8 mouse cellular contexts compared by ENCODE assay signal in the genomic region with DNA sequence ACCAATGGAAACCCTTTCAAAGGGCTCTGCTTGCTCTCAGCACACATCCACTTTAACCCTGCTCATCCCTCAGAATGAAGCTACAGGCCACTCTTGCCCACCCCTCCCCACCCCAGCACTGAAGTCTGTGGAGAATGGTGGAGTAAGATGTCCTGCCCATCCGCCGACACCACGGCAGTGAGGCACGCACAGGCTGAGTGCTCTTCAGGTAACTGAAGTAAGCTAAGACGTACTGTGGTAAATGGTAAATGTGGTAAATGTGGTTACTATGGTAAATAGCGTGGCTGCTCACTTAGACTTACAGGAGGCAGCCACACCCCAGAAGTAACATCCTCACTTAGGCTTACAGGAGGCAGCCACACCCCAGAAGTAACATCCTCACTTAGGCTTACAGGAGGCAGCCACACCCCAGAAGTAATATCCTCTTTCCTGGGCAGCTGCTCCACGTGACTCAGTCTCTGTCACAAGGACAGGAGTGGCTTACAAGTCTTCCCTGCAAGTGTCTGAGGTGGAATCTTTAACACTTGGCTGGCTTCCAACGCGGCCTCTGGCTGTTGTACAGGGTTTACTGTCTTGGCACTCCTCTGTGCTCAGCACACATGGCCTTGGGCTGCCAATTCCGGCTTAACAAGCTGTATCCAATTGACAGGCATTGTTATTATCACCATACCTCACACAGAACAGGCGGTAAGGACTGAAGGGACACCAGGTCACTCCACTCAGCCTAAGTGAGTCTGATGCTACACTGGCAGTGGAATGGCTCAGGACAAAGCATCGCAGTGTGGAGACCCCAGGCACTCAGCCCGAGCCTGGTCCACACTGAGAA. TPM values are rescaled to one million over a fixed set of nuclear protein-coding genes. Genes with fewer than 3 reads are reported as not detected.
DNase-seq lines count a peak whose midpoint lies in the region; ATAC-seq and TF ChIP-seq lines count a peak whose summit lies in the region.

No protein-coding gene starts in this region.

- H3K27me3 ChIP-seq in forebrain, postnatal 0 days (ENCODE audit: insufficient read depth, low read length) = no peaks in the 10 kb centered on the region
- H3K27me3 ChIP-seq in hindbrain, embryonic 13.5 days = no peaks in the 10 kb centered on the region
- no peaks in the 10 kb centered on the region for H3K27me3 ChIP-seq in limb, embryonic 15.5 days
- H3K27me3 ChIP-seq in midbrain, embryonic 16.5 days (ENCODE audit: control insufficient read depth, insufficient read depth, low read depth, low read length) = no peaks in the 10 kb centered on the region

- H3K9me3 ChIP-seq in forebrain, postnatal 0 days (ENCODE audit: low read length) = no peaks in the 10 kb centered on the region
- H3K9me3 ChIP-seq in hindbrain, embryonic 13.5 days = no peaks in the 10 kb centered on the region
- H3K9me3 ChIP-seq in limb, embryonic 15.5 days = no peaks in the 10 kb centered on the region
- no peaks in the 10 kb centered on the region for H3K9me3 ChIP-seq in midbrain, embryonic 16.5 days (replicated peaks; ENCODE audit: control insufficient read depth, low read length, poor library complexity, severe bottlenecking)

- H3K4me2 ChIP-seq in forebrain, postnatal 0 days (ENCODE audit: low read depth) = no peak overlapping the region
- H3K4me2 ChIP-seq in hindbrain, embryonic 13.5 days = no peak overlapping the region
- H3K4me2 ChIP-seq in limb, embryonic 15.5 days = no peak overlapping the region
- no peak overlapping the region for H3K4me2 ChIP-seq in midbrain, embryonic 16.5 days (ENCODE audit: low read length)

- no peak for ATAC-seq in cerebellum, adult (ENCODE audit: insufficient number of reproducible peaks, low FRiP score, low TSS enrichment)
- peak; percentile 59 for ATAC-seq in forebrain, postnatal 0 days
- peak; percentile 62 for ATAC-seq in hindbrain, embryonic 13.5 days (ENCODE audit: low FRiP score)
- ATAC-seq in limb, embryonic 15.5 days (ENCODE audit: insufficient number of reproducible peaks, low FRiP score, low TSS enrichment, low read depth) = peak; percentile 81
- ATAC-seq in midbrain, embryonic 16.5 days = peak; percentile 72
- no peak for ATAC-seq in erythroid progenitor cell, adult 5-6 weeks (replicated peaks; ENCODE audit: low FRiP score, poor library complexity, severe bottlenecking)

- H3K27ac ChIP-seq in forebrain, postnatal 0 days (ENCODE audit: low read depth, low read length) = 0 out of 2 replicates have a peak overlapping the region, but pooled peaks have one; percentile 21
- peak overlapping the region; percentile 78 for H3K27ac ChIP-seq in hindbrain, embryonic 13.5 days
- H3K27ac ChIP-seq in limb, embryonic 15.5 days = 0 out of 2 replicates have a peak overlapping the region, but pooled peaks have one; percentile 2
- H3K27ac ChIP-seq in midbrain, embryonic 16.5 days (ENCODE audit: low read length) = peak overlapping the region; percentile 69

- H3K36me3 ChIP-seq in forebrain, postnatal 0 days (ENCODE audit: insufficient read depth) = no peaks in the 10 kb centered on the region
- peaks cover 13% of the 10 kb centered on the region for H3K36me3 ChIP-seq in hindbrain, embryonic 13.5 days
- H3K36me3 ChIP-seq in limb, embryonic 15.5 days = peaks cover 8% of the 10 kb centered on the region; the same call in 1 of the 2 replicates
- peaks cover 4% of the 10 kb centered on the region; the same call in 1 of the 2 replicates for H3K36me3 ChIP-seq in midbrain, embryonic 16.5 days (ENCODE audit: control insufficient read depth, insufficient read depth, low read length)

- DNase-seq in cerebellum, adult 11 months = peak; percentile 62
- peak; percentile 79 for DNase-seq in adrenal gland, adult 8-10 months
- peak; percentile 51 for DNase-seq in forebrain, postnatal 0 days

- H3K4me3 ChIP-seq in forebrain, postnatal 0 days (ENCODE audit: low read depth, low read length) = no peak overlapping the region
- H3K4me3 ChIP-seq in hindbrain, embryonic 13.5 days = no peak overlapping the region
- H3K4me3 ChIP-seq in limb, embryonic 15.5 days = no peak overlapping the region
- no peak overlapping the region for H3K4me3 ChIP-seq in midbrain, embryonic 16.5 days (ENCODE audit: low read depth, low read length)

- H3K4me1 ChIP-seq in forebrain, postnatal 0 days (ENCODE audit: insufficient read depth) = peaks cover 14% of the 10 kb centered on the region
- H3K4me1 ChIP-seq in hindbrain, embryonic 13.5 days (replicated peaks) = peaks cover 50% of the 10 kb centered on the region
- peaks cover 34% of the 10 kb centered on the region for H3K4me1 ChIP-seq in limb, embryonic 15.5 days
- peaks cover 18% of the 10 kb centered on the region for H3K4me1 ChIP-seq in midbrain, embryonic 16.5 days (ENCODE audit: control insufficient read depth, insufficient read depth, low read length)

- WGBS in forebrain, postnatal 0 days = 53% methylated on average over 13 of the region's 13 CpGs
- 67% methylated on average over 13 of the region's 13 CpGs for WGBS in hindbrain, embryonic 13.5 days
- WGBS in limb, embryonic 15.5 days = 50% methylated on average over 13 of the region's 13 CpGs
- 61% methylated on average over 13 of the region's 13 CpGs for WGBS in midbrain, embryonic 16.5 days

- no peak for TF ChIP-seq CTCF in forebrain, postnatal 0 days (IDR thresholded peaks at IDR 0.05; ENCODE audit: low read depth)

- H3K9ac ChIP-seq in forebrain, postnatal 0 days = no peak overlapping the region
- H3K9ac ChIP-seq in hindbrain, embryonic 13.5 days = peak overlapping the region; percentile 46; the same call in 1 of the 2 replicates
- no peak overlapping the region for H3K9ac ChIP-seq in limb, embryonic 15.5 days
- no peak overlapping the region for H3K9ac ChIP-seq in midbrain, embryonic 16.5 days (ENCODE audit: low read depth, low read length)

RNA-seq across cellular contexts. Expression of a gene that starts 35.3 kb away (rescaled TPM):
- total RNA-seq in adrenal gland, adult 8-10 months (2022) = 100 to 1,000 TPM in 2 of 4 experiments, 10 to 100 TPM in 2; 85.7 to 181 (median 114) TPM
- 57.4 and 60.7 TPM in 2 replicates for total RNA-seq in forebrain, postnatal 0 days (2014; rRNA removed)
- polyA plus RNA-seq in forebrain, postnatal 0 days (2015; fragmentation: Nextera tagmentation; extraction: Ambion mirVana) = 21.1 and 27.4 TPM in 2 replicates
- polyA plus RNA-seq in hindbrain, embryonic 13.5 days (2015; fragmentation: Nextera tagmentation; extraction: Ambion mirVana) = 12.3 and 12.5 TPM in 2 replicates
- 11.2 and 14.8 TPM in 2 replicates for polyA plus RNA-seq in limb, embryonic 15.5 days (2015; fragmentation: Nextera tagmentation; extraction: Ambion mirVana)
- 16.6 and 18.1 TPM in 2 replicates for polyA plus RNA-seq in midbrain, embryonic 16.5 days (2015; fragmentation: Nextera tagmentation; extraction: Ambion mirVana)
- total RNA-seq in erythroid progenitor cell, adult 5-6 weeks (2015; ENCODE audit: low replicate concordance) = 4.7 and 7.5 TPM in 2 replicates
- total RNA-seq in erythroid progenitor cell, adult 5-6 weeks (2017; ENCODE audit: low replicate concordance) = 13.3 and 29.0 TPM in 2 replicates

Comparison
In these comparisons a context has a peak if more than half of its experiments do, and no peak if none do; other contexts are left out.
1. ATAC-seq: peak in forebrain, postnatal 0 days (single experiment), hindbrain, embryonic 13.5 days (single experiment), limb, embryonic 15.5 days (single experiment) and midbrain, embryonic 16.5 days (single experiment); none in cerebellum, adult (single experiment) and erythroid progenitor cell, adult 5-6 weeks (single experiment).
2. H3K27ac ChIP-seq: peak in every context shown above with its lines; median percentile 78 in hindbrain, embryonic 13.5 days; 69 in midbrain, embryonic 16.5 days; 21 in forebrain, postnatal 0 days; 2 in limb, embryonic 15.5 days.
3. Peak in every context shown above with its lines, with median percentiles within 50 percentile points of each other: DNase-seq.